Mouse (Mus musculus): ENCODE measurements around the gene Fam110a.

DNA sequence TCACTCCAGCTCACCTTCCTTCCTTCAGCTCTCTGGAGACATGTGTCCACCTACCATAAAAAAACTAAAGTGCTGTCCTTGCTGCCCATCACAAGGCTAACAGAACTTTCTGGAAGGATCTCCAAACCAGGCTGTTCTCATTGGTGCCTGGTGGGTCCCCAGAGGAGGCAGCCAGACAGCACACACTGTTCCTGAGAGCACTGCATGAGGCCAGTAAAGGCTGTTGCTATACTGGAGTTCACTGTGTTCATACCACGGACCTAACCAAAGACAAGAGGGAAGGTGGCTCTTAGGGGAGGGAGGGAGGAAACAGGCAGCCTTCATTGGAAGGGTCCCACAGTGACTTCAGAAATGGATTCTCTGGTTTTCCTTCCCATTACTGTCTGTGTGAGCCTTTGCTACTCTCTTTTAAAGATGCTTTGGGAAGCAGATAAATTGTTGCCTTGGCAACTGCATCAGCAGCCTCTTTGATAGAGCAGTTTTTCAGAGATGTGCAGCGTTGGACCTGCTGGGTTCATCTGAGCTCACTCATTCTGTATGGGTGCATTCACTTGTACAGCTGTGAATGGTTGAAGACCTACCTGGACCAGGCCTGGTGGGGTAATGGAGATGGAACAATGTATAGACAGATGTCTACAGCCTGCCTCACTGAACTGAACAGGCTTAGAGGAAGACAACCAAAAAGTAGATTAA lies 30.8 kb downstream of the Fam110a start:
- TF ChIP-seq CTCF (conservative IDR thresholded peaks at IDR 0.05; ENCODE audit: low read length): no peak
- TF ChIP-seq POU5F1 (IDR thresholded peaks at IDR 0.05; ENCODE audit: borderline replicate concordance, low read length): no peak
- no peak for TF ChIP-seq NANOG (IDR thresholded peaks at IDR 0.05; ENCODE audit: borderline replicate concordance, low read length)
